Mouse (Mus musculus) CH12.LX (cell line): ENCODE measurements at regions not wholly inside any gene's neighbourhood (a gene's known extent, or its start where the extent isn't known, plus 50 kb on each side); places are given as distances from the start of the nearest gene placed in this dataset.

Experiments used
- DNase-seq: peaks from one replicate; pipeline ENCODE4 v3.0.0-alpha.2; 2013; ENCODE audit errors: extremely low read depth
- H3K27ac ChIP-seq: 2 replicates; pipeline ENCODE4 v1.5.1; 2012; ENCODE audit warnings: low read depth, mild to moderate bottlenecking, control low read depth, moderate library complexity; ENCODE audit not compliant: insufficient read depth
- H3K27me3 ChIP-seq: replicated peaks from 2 replicates; pipeline ENCODE3; 2012; ENCODE audit warnings: inconsistent platforms
- H3K36me3 ChIP-seq, 2 experiments: replicated peaks in 1 of 2; 2 replicates each; pipeline versions ENCODE3 to v1.6.1; 2012; ENCODE audit warnings: inconsistent platforms in 1 of 2, low read length in 1 of 2, mild to moderate bottlenecking in 1 of 2, mixed read lengths in 1 of 2, moderate library complexity in 1 of 2; ENCODE audit not compliant: control insufficient read depth in 1 of 2, insufficient read depth in 1 of 2
- H3K4me1 ChIP-seq, 2 experiments: 2 replicates each; pipeline ENCODE4 v1.6.1; 2012; ENCODE audit warnings: inconsistent platforms in 1 of 2, moderate library complexity in 1 of 2; ENCODE audit not compliant: insufficient read depth in 2 of 2, control insufficient read depth in 1 of 2
- H3K4me2 ChIP-seq: 2 replicates; pipeline ENCODE4 v1.6.1; 2012; ENCODE audit warnings: low read depth, mild to moderate bottlenecking, control low read depth; ENCODE audit not compliant: poor library complexity, insufficient read depth, severe bottlenecking
- H3K4me3 ChIP-seq, 3 experiments: fragments of 150-350 bp in 1 of 3; sonication (generic) in 1 of 3; replicated peaks in 1 of 3; 2 replicates each; pipeline versions ENCODE3 to v1.5.1; 2011 to 2012; ENCODE audit warnings: low read depth in 2 of 3, low read length in 2 of 3, mild to moderate bottlenecking in 2 of 3, moderate library complexity in 2 of 3, control low read depth in 1 of 3, improper control_type of control experiment in 1 of 3, inconsistent platforms in 1 of 3, mixed read lengths in 1 of 3; ENCODE audit not compliant: poor library complexity in 1 of 3
- H3K79me2 ChIP-seq: replicated peaks from 2 replicates; pipeline ENCODE4 v1.6.1; 2012; ENCODE audit warnings: mild to moderate bottlenecking, moderate library complexity; ENCODE audit not compliant: control insufficient read depth, poor library complexity, insufficient read depth, severe bottlenecking; ENCODE audit errors: extremely low read depth
- H3K9ac ChIP-seq: 2 replicates; pipeline ENCODE4 v1.6.1; 2012; ENCODE audit warnings: low read depth, mild to moderate bottlenecking, control low read depth, moderate library complexity; ENCODE audit not compliant: insufficient read depth
- H3K9me3 ChIP-seq: replicated peaks from 2 replicates; pipeline ENCODE3; 2012; ENCODE audit warnings: low read length, inconsistent platforms, mixed read lengths
- CTCF ChIP-seq, 2 experiments: IDR thresholded peaks in 1 of 2; conservative IDR thresholded peaks in 1 of 2; 2 replicates each; pipeline ENCODE4 v1.5.1; 2011 to 2012; ENCODE audit warnings: low read depth in 2 of 2, low read length in 2 of 2, improper control_type of control experiment in 1 of 2, inconsistent platforms in 1 of 2, mild to moderate bottlenecking in 1 of 2, moderate library complexity in 1 of 2
- ELF1 ChIP-seq: IDR thresholded peaks from 2 replicates; pipeline ENCODE4 v1.6.1; 2014; ENCODE audit warnings: low read depth, mild to moderate bottlenecking, inconsistent platforms, low read length, improper control_type of control experiment
- GABPA ChIP-seq: IDR thresholded peaks from 2 replicates; pipeline ENCODE4 v1.6.1; 2012; ENCODE audit warnings: low read depth, low read length, improper control_type of control experiment, inconsistent platforms; ENCODE audit not compliant: insufficient replicate concordance
- HCFC1 ChIP-seq: IDR thresholded peaks from 2 replicates; pipeline ENCODE4 v1.6.1; 2012; ENCODE audit warnings: low read depth, mild to moderate bottlenecking, inconsistent platforms, low read length, improper control_type of control experiment
- JUN ChIP-seq: IDR thresholded peaks from 2 replicates; pipeline ENCODE4 v1.6.1; 2011; ENCODE audit warnings: low read depth, mild to moderate bottlenecking, low read length, improper control_type of control experiment, moderate library complexity; ENCODE audit not compliant: insufficient read depth
- JUND ChIP-seq: conservative IDR thresholded peaks from 2 replicates; pipeline ENCODE4 v1.6.1; 2011; ENCODE audit warnings: low read depth, low read length, improper control_type of control experiment
- MAFK ChIP-seq: IDR thresholded peaks from 2 replicates; pipeline ENCODE4 v1.6.1; 2011; ENCODE audit warnings: low read length, improper control_type of control experiment; ENCODE audit not compliant: insufficient replicate concordance
- MAZ ChIP-seq: IDR thresholded peaks from 2 replicates; pipeline ENCODE4 v1.6.1; 2012; ENCODE audit warnings: low read depth, mild to moderate bottlenecking, inconsistent platforms, low read length, improper control_type of control experiment, moderate library complexity
- MXI1 ChIP-seq: IDR thresholded peaks from 2 replicates; pipeline ENCODE4 v1.6.1; 2011; ENCODE audit warnings: mild to moderate bottlenecking, low read depth, low read length, improper control_type of control experiment
- PAX5 ChIP-seq: IDR thresholded peaks from 2 replicates; pipeline ENCODE4 v1.6.1; 2012; ENCODE audit warnings: low read length, inconsistent platforms, mixed read lengths
- RAD21 ChIP-seq: IDR thresholded peaks from 2 replicates; pipeline ENCODE4 v1.6.1; 2011; ENCODE audit warnings: low read depth, mild to moderate bottlenecking, low read length, improper control_type of control experiment, moderate library complexity
- SIN3A ChIP-seq: IDR thresholded peaks from 2 replicates; pipeline ENCODE4 v1.6.1; 2012; ENCODE audit warnings: low read length, improper control_type of control experiment, inconsistent platforms
- SMC3 ChIP-seq: IDR thresholded peaks from 2 replicates; pipeline ENCODE4 v1.6.1; 2011; ENCODE audit warnings: low read depth, low read length, improper control_type of control experiment
- UBTF ChIP-seq: IDR thresholded peaks from 2 replicates; pipeline ENCODE4 v1.6.1; 2012; ENCODE audit warnings: low read depth, mild to moderate bottlenecking, inconsistent platforms, low read length, improper control_type of control experiment, moderate library complexity
- USF1 ChIP-seq: IDR thresholded peaks from 2 replicates; pipeline ENCODE4 v1.6.1; 2014; ENCODE audit warnings: low read depth, mild to moderate bottlenecking, inconsistent platforms, low read length, improper control_type of control experiment
- ZC3H11A ChIP-seq: IDR thresholded peaks from 2 replicates; pipeline ENCODE4 v1.6.1; 2012; ENCODE audit warnings: low read depth, mild to moderate bottlenecking, inconsistent platforms, low read length, improper control_type of control experiment
- ZMIZ1 ChIP-seq: IDR thresholded peaks from 2 replicates; pipeline ENCODE4 v1.6.1; 2012; ENCODE audit warnings: low read depth, mild to moderate bottlenecking, inconsistent platforms, low read length, improper control_type of control experiment
- dilution Hi-C: fragments of 300-500 bp; cut with MboI; formaldehyde crosslinking; loops from 2 replicates; pipeline ENCODE4 v1.14.3; 2020; ENCODE audit warnings: low sequenced_read_pairs; ENCODE audit not compliant: extremely low pct_unique_long_range_greater_than_20kb, extremely low pct_ligation_motif_present
- in situ Hi-C: fragments of 300-500 bp; cut with MboI; formaldehyde crosslinking; loops from 3 replicates; pipeline ENCODE4 v1.14.3; 2019; ENCODE audit warnings: low sequenced_read_pairs, low pct_ligation_motif_present, low pct_unique_long_range_greater_than_20kb, mixed read lengths

DNA sequence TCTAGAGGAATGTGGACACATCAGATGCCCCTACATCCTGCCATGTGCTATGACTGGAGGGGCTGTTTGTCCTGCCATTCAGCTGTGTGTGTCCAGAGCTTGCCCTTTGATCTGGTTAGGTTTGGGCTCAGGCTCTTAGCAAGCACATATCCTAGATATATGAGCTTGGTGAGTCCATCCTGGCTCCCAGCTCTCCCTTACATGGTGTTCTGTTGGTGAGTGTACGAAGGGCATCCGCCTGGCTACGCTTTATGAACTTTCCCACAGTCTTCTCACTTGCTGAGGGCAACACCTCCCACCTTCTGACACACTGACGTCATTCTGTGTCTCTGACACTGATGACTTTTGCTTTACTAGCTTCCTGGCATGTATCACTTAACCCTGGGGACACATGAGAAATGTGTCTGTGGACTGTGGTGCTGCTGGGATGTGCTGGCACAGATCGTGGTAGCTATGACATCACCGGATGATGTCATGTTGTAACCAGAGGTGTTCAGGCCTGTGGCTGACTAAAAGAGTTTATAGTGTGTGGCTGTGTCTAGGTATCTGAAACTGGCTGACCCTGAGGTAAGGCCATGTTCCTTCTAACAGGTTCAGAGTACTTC lies 149.4 kb downstream of the Kif26a start:
- peaks cover 2% of the 10 kb centered on the region for H3K9me3 ChIP-seq
- H3K36me3 ChIP-seq = no peaks in the 10 kb centered on the region
- TF ChIP-seq MAFK (no peak), JUN (0 out of 2 replicates have a peak, but pooled peaks have one; percentile 11), UBTF (no peak), USF1 (no peak)
- H3K27me3 ChIP-seq = peaks cover 77% of the 10 kb centered on the region
- dilution Hi-C loops (no loop called here), in situ Hi-C loops (no loop called here)
- no peaks in the 10 kb centered on the region for H3K79me2 ChIP-seq
- no peak overlapping the region for H3K4me3 ChIP-seq
- H3K9ac ChIP-seq = no peak overlapping the region
- DNase-seq = no peak
- peaks cover 21 to 32% of the 10 kb centered on the region in 2 experiments for H3K4me1 ChIP-seq
- no peak overlapping the region for H3K4me2 ChIP-seq
- H3K27ac ChIP-seq = no peak overlapping the region

- no peaks in the 10 kb centered on the region for H3K36me3 ChIP-seq
These were observed 152.5 kb downstream of the Kif26a start for GRCm38 (mm10) chr12:112298521-112298920.

GRCm38 (mm10) chr12:112299089-112299488 lies 153.1 kb downstream of the Kif26a start:
- in situ Hi-C loops = no loop called here

More at GRCm38 (mm10) chr12:112298521-112298920, 152.5 kb downstream of the Kif26a start:
- no peak overlapping the region for H3K4me3 ChIP-seq
- H3K9me3 ChIP-seq = peaks cover 2% of the 10 kb centered on the region
- peaks cover 80% of the 10 kb centered on the region for H3K27me3 ChIP-seq
- DNase-seq = no peak
- no peak overlapping the region for H3K9ac ChIP-seq
- no peak overlapping the region for H3K27ac ChIP-seq
- dilution Hi-C loops (no loop called here), in situ Hi-C loops (no loop called here)
- no peaks in the 10 kb centered on the region for H3K79me2 ChIP-seq
- no peak overlapping the region for H3K4me2 ChIP-seq
- H3K4me1 ChIP-seq = peaks cover 0 to 22% of the 10 kb centered on the region in 2 experiments; a peak in 2 of 4 replicates
- TF ChIP-seq ELF1 = no peak
- TF ChIP-seq SMC3 = no peak
- TF ChIP-seq ZC3H11A = no peak
- TF ChIP-seq JUND = no peak
- TF ChIP-seq HCFC1 = no peak

More at GRCm38 (mm10) chr12:112299089-112299488, 153.1 kb downstream of the Kif26a start:
- no peaks in the 10 kb centered on the region for H3K79me2 ChIP-seq
- DNase-seq = no peak
- TF ChIP-seq ZMIZ1 (no peak), ZC3H11A (no peak), MAZ (no peak), MXI1 (no peak), SIN3A (no peak), CTCF (conservative IDR thresholded peaks at IDR 0.05 in 1 of 2, IDR thresholded peaks at IDR 0.05 in 1 of 2; ENCODE audit: low read depth in 2 of 2, low read length in 2 of 2) (no peak), MAFK (no peak), GABPA (no peak), RAD21 (no peak), PAX5 (no peak)
- peaks cover 0 to 22% of the 10 kb centered on the region in 2 experiments; a peak in 2 of 4 replicates for H3K4me1 ChIP-seq
- peaks cover 80% of the 10 kb centered on the region for H3K27me3 ChIP-seq
- H3K9me3 ChIP-seq = peaks cover 2% of the 10 kb centered on the region
- dilution Hi-C loops = no loop called here
- H3K36me3 ChIP-seq = no peaks in the 10 kb centered on the region
- H3K4me2 ChIP-seq = no peak overlapping the region; the same call in 1 of the 2 replicates
- no peak overlapping the region for H3K27ac ChIP-seq
- no peak overlapping the region for H3K9ac ChIP-seq
- no peak overlapping the region for H3K4me3 ChIP-seq
